Mouse (Mus musculus): ENCODE measurements around the gene Large1.

DNA sequence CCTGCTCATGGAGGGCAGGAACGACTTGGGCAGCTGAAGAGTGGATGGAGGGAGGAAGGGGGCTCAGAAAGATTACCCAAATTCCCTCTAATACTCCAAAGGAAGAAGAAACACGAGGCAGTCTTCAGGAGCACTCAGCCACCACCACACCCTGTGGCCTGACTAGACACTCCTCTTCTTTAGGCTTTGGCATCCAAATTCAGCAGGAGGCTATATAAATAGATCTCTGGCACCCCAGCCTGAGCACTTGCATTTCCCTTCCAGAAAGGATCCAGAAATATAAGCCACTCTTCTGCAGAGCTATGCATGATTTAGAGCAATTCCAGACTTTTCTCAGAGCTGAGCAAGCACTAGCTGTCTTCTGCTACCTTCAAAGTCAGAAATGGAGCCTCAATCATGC, 127.7 kb downstream of the Large1 start:
- TF ChIP-seq POLR2A (IDR thresholded peaks at IDR 0.05; ENCODE audit: low read depth, low read length) (no peak), CTCF (conservative IDR thresholded peaks at IDR 0.05; ENCODE audit: insufficient read depth, insufficient read length, low read depth, low read length) (no peak)

Data from kidney, adult 2 months (tissue).